Mouse (Mus musculus) regulatory T cell (primary cell): ENCODE data around the gene Gm5105.

Experiments
- in situ Hi-C: fragments of 300-600 bp; cut with MboI, MseI; formaldehyde crosslinking; loops from one replicate; pipeline ENCODE4 v1.15.1; 2025; ENCODE audit warnings: high pct_unique_total_duplicates

The Gm5105 gene

DNA sequence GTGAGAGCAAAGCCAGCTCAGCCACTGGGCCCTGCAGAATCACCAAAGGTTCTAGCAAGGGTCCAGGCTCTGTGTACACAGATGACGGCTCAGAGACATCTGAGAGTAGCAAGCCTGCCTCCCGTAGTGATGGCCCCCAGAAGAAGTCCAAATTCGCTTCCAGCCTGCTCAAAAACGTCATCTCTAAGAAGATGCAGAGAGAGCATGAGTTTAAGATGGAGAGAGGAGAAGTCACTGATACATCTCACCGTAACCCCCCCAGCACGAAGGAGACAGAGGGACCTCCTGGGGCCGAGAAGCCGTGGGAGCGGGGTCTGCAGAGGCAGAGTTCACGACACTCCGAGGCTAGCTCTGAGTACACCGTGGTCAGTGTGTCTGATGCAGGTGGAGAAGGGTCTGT, at the start of gene Gm5105:
Gene Gm5105, minus strand, starts transcription at position 101 of the 400 bp plus-strand sequence.
- in situ Hi-C loops, result no loop called here

DNA sequence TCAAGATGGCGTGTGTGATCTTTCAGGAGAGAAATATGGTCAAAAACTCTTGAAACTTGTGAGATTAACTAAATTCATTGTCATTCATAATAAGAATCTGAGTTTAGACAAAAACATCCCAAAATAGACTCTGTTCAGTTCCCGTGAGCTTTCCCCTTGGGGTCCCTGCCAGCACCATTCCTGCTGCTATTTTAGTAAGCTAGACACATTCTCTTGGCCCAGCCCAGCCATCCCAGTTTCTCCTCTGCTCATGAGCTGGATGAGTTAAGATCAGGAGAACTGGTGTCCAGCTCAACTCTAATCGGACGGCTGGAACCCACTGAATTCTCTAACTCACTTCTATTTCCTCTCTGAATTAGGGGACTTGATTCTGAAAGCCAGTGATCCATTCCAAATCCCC, 49.7 kb upstream of the Gm5105 start:
- in situ Hi-C loops, result no loop called here

GRCm38 (mm10) chr3:138114106-138114505, 46.9 kb upstream of the Gm5105 start:
- in situ Hi-C loops, result no loop called here

GRCm38 (mm10) chr3:138110910-138111782, 44.0 kb upstream of the Gm5105 start:
- in situ Hi-C loops, result no loop called here

- in situ Hi-C loops, result no loop called here
Observed at GRCm38 (mm10) chr3:138106887-138107286, 39.7 kb upstream of the Gm5105 start.

DNA sequence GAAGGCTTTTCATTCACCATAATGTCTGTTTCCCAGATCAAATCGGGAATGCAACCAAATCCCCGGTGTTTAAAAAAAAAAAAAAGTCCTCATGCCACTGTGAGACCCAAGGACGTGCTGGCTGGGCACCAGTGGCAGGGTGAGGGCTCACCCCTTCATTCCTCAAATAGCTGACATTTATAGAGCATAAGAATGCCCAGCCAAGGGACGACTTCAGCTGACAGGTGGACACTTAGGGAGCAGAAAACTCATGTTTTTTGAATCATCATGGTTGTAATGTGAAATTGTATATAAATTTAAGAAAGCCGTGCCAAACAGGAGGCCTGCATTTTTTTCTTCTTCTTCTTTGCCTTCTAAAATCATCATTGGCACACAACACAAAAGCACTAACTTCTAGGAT, 37.9 kb upstream of the Gm5105 start:
- in situ Hi-C loops, result no loop called here

GRCm38 (mm10) chr3:138103690-138104089, 36.5 kb upstream of the Gm5105 start:
- in situ Hi-C loops, result no loop called here

DNA sequence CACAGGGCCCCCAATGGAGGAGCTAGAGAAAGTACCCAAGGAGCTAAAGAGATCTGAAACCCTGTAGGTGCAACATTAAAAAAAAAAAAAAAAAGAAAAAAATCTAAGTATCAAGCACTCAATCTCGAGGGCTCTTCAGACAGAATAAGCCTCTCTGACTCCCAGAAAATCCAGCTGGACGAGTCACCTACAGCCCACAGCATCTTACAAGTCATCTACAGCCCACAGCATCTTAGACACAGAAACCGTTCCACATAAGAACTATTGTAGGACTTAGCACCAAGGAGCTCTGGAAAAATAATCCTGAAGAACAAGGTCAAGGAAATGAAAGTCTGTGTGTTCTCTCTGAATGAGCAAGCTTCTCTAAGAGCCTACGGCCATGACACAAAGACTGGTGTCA, 34.7 kb upstream of the Gm5105 start:
- in situ Hi-C loops, result no loop called here

DNA sequence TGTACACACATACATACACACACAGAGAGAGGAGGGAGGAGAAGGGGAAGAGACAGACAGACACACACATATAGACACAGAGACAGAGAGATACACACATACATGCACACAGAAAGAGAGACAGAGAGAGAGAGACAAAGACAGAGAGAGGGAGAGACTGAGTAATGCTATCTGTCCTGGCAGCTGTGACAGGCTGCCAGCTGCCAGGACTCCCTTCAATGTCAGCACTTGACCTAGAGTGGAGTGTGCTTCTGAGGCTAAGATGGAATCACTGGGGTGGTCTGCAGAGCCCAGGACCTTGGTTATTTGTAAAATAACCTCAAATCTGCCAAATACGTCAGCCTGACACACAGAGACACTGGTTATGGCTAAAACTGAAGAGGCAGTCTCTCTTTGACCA, 30.5 kb upstream of the Gm5105 start:
- in situ Hi-C loops, result no loop called here

GRCm38 (mm10) chr3:138096263-138097028, 29.3 kb upstream of the Gm5105 start:
- in situ Hi-C loops, result no loop called here

DNA sequence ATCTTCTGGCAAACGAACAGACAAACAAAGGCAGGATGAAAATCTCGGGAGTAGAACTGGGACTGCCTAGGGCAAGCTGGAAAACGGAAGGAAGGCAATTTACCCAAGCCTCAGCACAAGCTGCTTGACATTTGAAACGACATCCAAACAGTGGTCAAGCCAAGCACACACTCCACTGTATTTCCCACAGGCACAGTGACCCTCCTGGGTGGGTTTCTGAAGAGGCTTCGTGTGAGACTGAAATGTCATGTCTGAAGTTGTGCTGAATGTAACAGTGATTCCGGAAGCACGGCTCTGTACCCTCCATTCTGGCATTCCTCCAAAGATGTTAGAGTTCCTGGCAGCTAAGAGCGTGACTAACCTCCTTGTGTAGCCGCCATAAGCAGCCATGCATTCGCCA, 28.5 kb upstream of the Gm5105 start:
- in situ Hi-C loops, result no loop called here

- in situ Hi-C loops, result no loop called here
Observed at GRCm38 (mm10) chr3:138095301-138095700, 28.1 kb upstream of the Gm5105 start.

- in situ Hi-C loops, result no loop called here
Observed at GRCm38 (mm10) chr3:138083896-138084295, 16.7 kb upstream of the Gm5105 start.

DNA sequence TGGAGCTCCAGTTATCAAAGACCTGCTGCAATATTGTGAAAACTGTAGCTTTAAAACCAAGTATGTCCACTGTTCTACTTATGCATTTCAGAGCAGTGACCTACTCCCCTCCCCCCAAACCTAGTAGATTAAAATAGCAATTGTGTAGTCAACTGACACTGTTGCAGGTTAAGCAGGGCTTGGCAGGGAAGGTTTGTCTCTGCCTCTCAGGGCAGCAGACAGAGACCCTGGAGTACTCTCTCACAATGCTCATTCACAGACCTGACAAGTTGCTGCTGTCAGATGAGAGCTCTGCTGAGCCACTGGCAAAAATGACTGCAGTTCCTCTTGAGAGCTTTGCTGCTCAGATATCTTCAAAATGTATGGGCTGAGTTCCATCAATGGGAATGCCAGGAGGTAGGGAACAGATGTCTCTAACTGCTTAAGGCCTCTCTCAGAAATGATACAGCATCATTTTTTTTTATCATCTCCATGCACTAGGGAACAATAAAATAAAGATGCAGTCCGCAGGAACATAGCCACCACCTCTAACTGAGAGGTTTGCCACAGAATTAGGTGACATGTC, 16.0 kb upstream of the Gm5105 start:
- in situ Hi-C loops, result no loop called here

DNA sequence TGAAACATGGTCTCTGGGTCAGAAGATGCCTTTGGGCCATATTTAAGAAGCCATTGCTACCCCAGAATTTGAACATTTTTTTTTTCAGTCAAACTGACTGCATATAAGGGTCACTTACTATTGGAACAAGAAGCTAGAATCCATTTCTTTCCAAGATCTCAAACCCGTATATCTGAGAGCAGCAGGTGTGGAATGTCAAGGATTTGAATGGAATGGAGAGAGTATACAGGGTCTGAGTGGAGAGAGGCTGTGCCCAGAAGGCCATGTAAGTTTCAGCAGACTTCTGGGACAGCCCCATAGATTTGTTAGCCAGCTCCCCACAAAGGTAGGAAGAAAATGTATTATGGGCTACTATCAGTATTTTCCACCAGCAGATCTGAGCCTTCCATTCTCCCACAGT, 11.5 kb upstream of the Gm5105 start:
- in situ Hi-C loops, result no loop called here

- in situ Hi-C loops, result no loop called here
Observed at GRCm38 (mm10) chr3:138077476-138078340, 10.5 kb upstream of the Gm5105 start.

GRCm38 (mm10) chr3:138075209-138075608, 8.0 kb upstream of the Gm5105 start:
- in situ Hi-C loops, result no loop called here

DNA sequence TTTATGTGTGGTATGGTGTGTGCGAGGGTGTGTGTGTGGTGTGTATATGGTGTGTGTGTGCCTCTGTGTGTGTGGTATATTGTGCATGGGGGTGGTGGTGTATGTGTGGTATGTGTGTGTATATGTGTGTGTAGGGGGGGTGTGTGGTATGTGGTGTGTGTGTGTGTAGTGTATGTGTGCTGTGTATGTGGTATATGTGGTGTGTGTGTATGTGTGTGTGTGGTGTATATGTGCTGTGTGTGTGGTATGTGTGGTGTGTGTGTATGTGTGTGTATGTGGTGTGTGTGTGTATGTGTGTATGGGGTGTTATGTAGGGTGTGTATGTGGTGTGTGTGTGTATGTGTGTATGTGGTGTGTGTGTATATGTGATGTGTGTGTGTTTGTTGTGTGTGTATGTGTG, 7.0 kb upstream of the Gm5105 start:
- in situ Hi-C loops, result no loop called here

DNA sequence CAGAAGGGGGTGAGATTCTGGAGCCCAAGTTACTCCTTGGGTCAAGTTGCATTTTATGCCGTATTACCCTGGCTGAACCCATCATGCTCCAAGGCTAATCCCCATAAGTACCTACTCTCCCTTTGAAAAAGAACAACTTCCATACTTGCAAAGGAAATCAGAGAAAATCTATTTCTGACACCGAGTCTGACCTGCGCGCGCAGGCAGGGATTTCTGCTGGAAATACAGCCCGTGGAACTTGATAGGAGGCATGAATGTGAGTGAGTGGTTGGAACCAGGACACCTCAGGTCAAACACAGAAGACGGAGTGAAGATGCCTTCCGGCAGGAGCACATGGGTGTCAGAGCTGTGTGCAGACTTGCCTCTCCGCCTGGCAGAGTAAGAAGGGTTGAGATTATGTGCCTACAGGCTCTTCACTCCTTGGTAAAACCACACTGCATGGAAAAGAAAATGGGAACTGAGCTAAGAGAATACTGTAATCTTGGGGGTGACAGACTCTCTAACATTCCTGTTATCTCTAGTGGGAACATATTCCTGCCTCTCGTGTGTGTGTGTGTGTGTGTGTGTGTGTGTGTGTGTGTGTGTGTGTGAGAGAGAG, 4.4 kb upstream of the Gm5105 start:
- in situ Hi-C loops, result no loop called here

- in situ Hi-C loops, result no loop called here
Observed at GRCm38 (mm10) chr3:138071004-138071403, 3.8 kb upstream of the Gm5105 start.
